Mouse (Mus musculus) spleen, postnatal 14 days (tissue): Measurements from ENCODE around the gene Olfr97.
A peak's percentile ranks its signal among the peaks of the same experiment; 100 is the strongest.
"Not testable (repeated sequence)": the region's sequence is repeated elsewhere in the genome, so short reads cannot be mapped to it uniquely, and the experiment has no call there.

Source experiments
- DNase-seq, 2 experiments: peaks; one replicate each; pipeline ENCODE4 v3.0.0; 2021 to 2022; ENCODE audit warnings: low spot score in 2 of 2

Olfr97 gene

GRCm38 (mm10) chr17:37237230-37237629 lies at the start of gene Olfr97:
Gene Olfr97 (minus strand): TSS chr17:37237330.
- not testable (repeated sequence) for DNase-seq

GRCm38 (mm10) chr17:37283360-37283759 lies 46.2 kb upstream of the Olfr97 start, which contains the start of gene Olfr99:
Gene Olfr99 (minus strand): TSS chr17:37283460.
- no peak for DNase-seq

GRCm38 (mm10) chr17:37280331-37280730 lies 43.2 kb upstream of the Olfr97 start:
- DNase-seq, result no peak

- DNase-seq, result no peak
Measured at GRCm38 (mm10) chr17:37276573-37276972, 39.4 kb upstream of the Olfr97 start.

- no peak for DNase-seq
Measured at GRCm38 (mm10) chr17:37275626-37276248, 38.6 kb upstream of the Olfr97 start.

- peak; percentile 11 to 39 for DNase-seq
Measured at GRCm38 (mm10) chr17:37270702-37271092, 33.6 kb upstream of the Olfr97 start.

- DNase-seq, result peak; percentile 70 to 86
Measured at GRCm38 (mm10) chr17:37270058-37270701, 33.0 kb upstream of the Olfr97 start, which contains the start of gene H2-M3. Gene H2-M3 (plus strand): TSS chr17:37270220.

- no peak for DNase-seq
Measured at GRCm38 (mm10) chr17:37263626-37264025, 26.5 kb upstream of the Olfr97 start, which contains the start of gene Olfr98. Gene Olfr98 (minus strand): TSS chr17:37263749.

- no peak for DNase-seq
Measured at GRCm38 (mm10) chr17:37250544-37250943, 13.4 kb upstream of the Olfr97 start.

GRCm38 (mm10) chr17:37249460-37249859 lies 12.3 kb upstream of the Olfr97 start:
- no peak for DNase-seq

GRCm38 (mm10) chr17:37246715-37247114 lies 9.6 kb upstream of the Olfr97 start:
- peak in 1 of 2 experiments; percentile 22 for DNase-seq

GRCm38 (mm10) chr17:37242198-37242597 lies 5.1 kb upstream of the Olfr97 start:
- no peak for DNase-seq

- DNase-seq, result no peak
Measured at GRCm38 (mm10) chr17:37221879-37222278, 15.3 kb downstream of the Olfr97 start.

- no peak for DNase-seq
Measured at GRCm38 (mm10) chr17:37219846-37220245, 17.3 kb downstream of the Olfr97 start, which contains the start of gene Olfr96. Gene Olfr96 (plus strand): TSS chr17:37220146.

GRCm38 (mm10) chr17:37218486-37218885 lies 18.6 kb downstream of the Olfr97 start:
- no peak for DNase-seq

GRCm38 (mm10) chr17:37213018-37213417 lies 24.1 kb downstream of the Olfr97 start, which contains the start of gene Olfr95:
Gene Olfr95 (minus strand): TSS chr17:37213118.
- DNase-seq, result no peak

GRCm38 (mm10) chr17:37210884-37211768 lies 26.0 kb downstream of the Olfr97 start:
- DNase-seq, result no peak

- DNase-seq, result no peak
Measured at GRCm38 (mm10) chr17:37203917-37204236, 33.3 kb downstream of the Olfr97 start.

- peak in 1 of 2 experiments; percentile 47 for DNase-seq
Measured at GRCm38 (mm10) chr17:37203206-37203916, 33.8 kb downstream of the Olfr97 start.

- no peak for DNase-seq
Measured at GRCm38 (mm10) chr17:37200894-37201293, 36.2 kb downstream of the Olfr97 start, which contains the start of gene Olfr94. Gene Olfr94 (minus strand): TSS chr17:37200994.
